Mouse (Mus musculus): ENCODE results near the gene Grhpr.

DNA sequence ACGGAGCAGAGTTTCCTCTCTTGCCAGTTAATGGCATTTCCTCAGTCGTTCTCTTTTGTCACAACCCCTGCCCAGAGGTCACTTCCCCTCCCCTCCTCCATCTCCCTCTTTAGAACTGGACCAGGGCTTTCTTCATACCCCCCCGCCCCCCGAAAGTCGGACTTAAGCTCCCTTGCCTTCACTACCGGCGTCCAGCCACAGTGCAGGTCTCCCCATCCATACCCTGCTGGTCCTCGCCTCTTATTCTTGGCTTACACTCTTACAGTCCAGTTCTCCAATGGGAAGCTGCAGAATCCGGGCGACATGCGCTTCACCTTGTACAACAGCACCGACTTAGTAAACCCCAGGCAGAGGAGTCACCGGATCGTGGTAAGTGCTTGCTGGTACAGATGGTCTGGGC lies 37.8 kb downstream of the Grhpr start:
- TF ChIP-seq CTCF (IDR thresholded peaks at IDR 0.05; ENCODE audit: low read depth) (no peak), EP300 (IDR thresholded peaks at IDR 0.05; ENCODE audit: low read depth) (no peak)

Measured in liver, embryonic 14.5 days (tissue).